Mouse (Mus musculus) liver, embryonic 14.5 days (tissue): ENCODE measurements at regions not wholly inside any gene's neighbourhood (a gene's known extent, or its start where the extent isn't known, plus 50 kb on each side); places are given as distances from the start of the nearest gene placed in this dataset.

ENCODE experiments used
- CTCF ChIP-seq: IDR thresholded peaks from 2 replicates; pipeline ENCODE4 v1.5.1; 2016; ENCODE audit warnings: antibody characterized with exemption, low read depth, control low read depth
- EP300 ChIP-seq: IDR thresholded peaks from 2 replicates; pipeline ENCODE4 v1.6.1; 2016; ENCODE audit warnings: antibody characterized with exemption, low read depth

GRCm38 (mm10) chr17:9235141-9235571 is 186.7 kb upstream of the Gm17728 start:
- TF ChIP-seq CTCF (no peak), EP300 (no peak)
